Mouse (Mus musculus): ENCODE data around the gene Tpx2. TPM values are rescaled to one million over a fixed set of nuclear protein-coding genes. Genes with fewer than 3 reads are reported as not detected.

Tpx2 gene
- polyA plus RNA-seq, 1 experiment from 2014 or later = 27.5 TPM

GRCm38 (mm10) chr2:152909848-152910247 lies 62.1 kb downstream of the Tpx2 start:
- no peak for ATAC-seq (ENCODE audit: low FRiP score, low TSS enrichment)
- Histone ChIP-seq H3K4me1 (ENCODE audit: control insufficient read depth, insufficient read depth, low read length) (no peaks in the 10 kb centered on the region), H3K36me3 (ENCODE audit: control insufficient read depth, insufficient read depth, low read length) (no peaks in the 10 kb centered on the region), H3K9me3 (ENCODE audit: control insufficient read depth, low read length) (no peaks in the 10 kb centered on the region), H3K9ac (replicated peaks; ENCODE audit: low read length) (no peak overlapping the region), H3K27ac (replicated peaks; ENCODE audit: low read depth, low read length) (no peak overlapping the region), H3K4me3 (replicated peaks; ENCODE audit: low read depth, low read length) (no peak overlapping the region), H3K4me2 (ENCODE audit: low read length) (no peak overlapping the region), H3K27me3 (ENCODE audit: control insufficient read depth, insufficient read depth, low read length) (peaks cover 19% of the 10 kb centered on the region)
- 88% methylated on average over 6 of the region's 6 CpGs for WGBS
- DNase-seq = no peak

- no peaks in the 10 kb centered on the region for H3K36me3 ChIP-seq (ENCODE audit: control insufficient read depth, insufficient read depth, low read length)
- H3K27ac ChIP-seq (replicated peaks; ENCODE audit: low read depth, low read length) = no peak within 1 kb of the TSS
- H3K9me3 ChIP-seq (ENCODE audit: control insufficient read depth, low read length) = no peaks in the 10 kb centered on the region
- peaks cover 19% of the 10 kb centered on the region for H3K27me3 ChIP-seq (ENCODE audit: control insufficient read depth, insufficient read depth, low read length)
- DNase-seq (no peak), ATAC-seq (ENCODE audit: low FRiP score, low TSS enrichment) (no peak)
- H3K9ac ChIP-seq (replicated peaks; ENCODE audit: low read length) = no peak within 1 kb of the TSS
- H3K4me1 ChIP-seq (ENCODE audit: control insufficient read depth, insufficient read depth, low read length) = no peaks in the 10 kb centered on the region
- no peak within 1 kb of the TSS for H3K4me3 ChIP-seq (replicated peaks; ENCODE audit: low read depth, low read length)
- 19% methylated on average over 12 of the region's 12 CpGs for WGBS
- H3K4me2 ChIP-seq (ENCODE audit: low read length) = no peak within 1 kb of the TSS
Measured at GRCm38 (mm10) chr2:152911031-152911430, 63.3 kb downstream of the Tpx2 start, which contains the start of gene Mylk2. Mylk2 (plus strand) TSS chr2:152911352.

- Histone ChIP-seq H3K36me3 (ENCODE audit: control insufficient read depth, insufficient read depth, low read length) (no peaks in the 10 kb centered on the region), H3K27ac (replicated peaks; ENCODE audit: low read depth, low read length) (no peak overlapping the region), H3K4me1 (ENCODE audit: control insufficient read depth, insufficient read depth, low read length) (no peaks in the 10 kb centered on the region), H3K4me2 (ENCODE audit: low read length) (no peak overlapping the region), H3K9ac (replicated peaks; ENCODE audit: low read length) (no peak overlapping the region), H3K4me3 (replicated peaks; ENCODE audit: low read depth, low read length) (no peak overlapping the region), H3K9me3 (ENCODE audit: control insufficient read depth, low read length) (no peaks in the 10 kb centered on the region), H3K27me3 (ENCODE audit: control insufficient read depth, insufficient read depth, low read length) (peaks cover 19% of the 10 kb centered on the region)
- 36% methylated on average over 6 of the region's 6 CpGs for WGBS
- DNase-seq = no peak
- no peak for ATAC-seq (ENCODE audit: low FRiP score, low TSS enrichment)
Measured at GRCm38 (mm10) chr2:152911432-152911831, 63.7 kb downstream of the Tpx2 start.

- Histone ChIP-seq H3K36me3 (ENCODE audit: control insufficient read depth, insufficient read depth, low read length) (no peaks in the 10 kb centered on the region), H3K9ac (replicated peaks; ENCODE audit: low read length) (no peak overlapping the region), H3K27ac (replicated peaks; ENCODE audit: low read depth, low read length) (no peak overlapping the region), H3K4me1 (ENCODE audit: control insufficient read depth, insufficient read depth, low read length) (0 out of 2 replicates have a peak, but pooled peaks cover under 1% of the 10 kb centered on the region), H3K4me2 (ENCODE audit: low read length) (no peak overlapping the region), H3K9me3 (ENCODE audit: control insufficient read depth, low read length) (no peaks in the 10 kb centered on the region), H3K4me3 (replicated peaks; ENCODE audit: low read depth, low read length) (no peak overlapping the region), H3K27me3 (ENCODE audit: control insufficient read depth, insufficient read depth, low read length) (peaks cover 19% of the 10 kb centered on the region)
- DNase-seq (no peak), ATAC-seq (ENCODE audit: low FRiP score, low TSS enrichment) (no peak)
- WGBS = 37% methylated on average over 7 of the region's 7 CpGs
Measured at GRCm38 (mm10) chr2:152913471-152913870, 65.7 kb downstream of the Tpx2 start.

- no peaks in the 10 kb centered on the region for H3K36me3 ChIP-seq (ENCODE audit: control insufficient read depth, insufficient read depth, low read length)
- H3K27me3 ChIP-seq (ENCODE audit: control insufficient read depth, insufficient read depth, low read length) = peaks cover 19% of the 10 kb centered on the region
- H3K9ac ChIP-seq (replicated peaks; ENCODE audit: low read length) = peak overlapping the region; percentile 34
Measured at GRCm38 (mm10) chr2:152914310-152915120, 66.8 kb downstream of the Tpx2 start.

GRCm38 (mm10) chr2:152915453-152915852 lies 67.7 kb downstream of the Tpx2 start:
- Histone ChIP-seq H3K9ac (replicated peaks; ENCODE audit: low read length) (no peak overlapping the region), H3K4me3 (replicated peaks; ENCODE audit: low read depth, low read length) (no peak overlapping the region), H3K9me3 (ENCODE audit: control insufficient read depth, low read length) (no peaks in the 10 kb centered on the region), H3K4me1 (ENCODE audit: control insufficient read depth, insufficient read depth, low read length) (0 out of 2 replicates have a peak, but pooled peaks cover 3% of the 10 kb centered on the region), H3K27ac (replicated peaks; ENCODE audit: low read depth, low read length) (no peak overlapping the region), H3K27me3 (ENCODE audit: control insufficient read depth, insufficient read depth, low read length) (peaks cover 19% of the 10 kb centered on the region), H3K4me2 (ENCODE audit: low read length) (no peak overlapping the region), H3K36me3 (ENCODE audit: control insufficient read depth, insufficient read depth, low read length) (no peaks in the 10 kb centered on the region)
- 77% methylated on average over 4 of the region's 4 CpGs for WGBS
- DNase-seq (no peak), ATAC-seq (ENCODE audit: low FRiP score, low TSS enrichment) (no peak)

More at GRCm38 (mm10) chr2:152914310-152915120, 66.8 kb downstream of the Tpx2 start:
- DNase-seq (peak; percentile 96), ATAC-seq (ENCODE audit: low FRiP score, low TSS enrichment) (peak; percentile 66; the same call in 1 of the 2 replicates)
- Histone ChIP-seq H3K27ac (replicated peaks; ENCODE audit: low read depth, low read length) (no peak overlapping the region), H3K9me3 (ENCODE audit: control insufficient read depth, low read length) (no peaks in the 10 kb centered on the region), H3K4me2 (ENCODE audit: low read length) (peak overlapping the region; percentile 49), H3K4me1 (ENCODE audit: control insufficient read depth, insufficient read depth, low read length) (0 out of 2 replicates have a peak, but pooled peaks cover 3% of the 10 kb centered on the region), H3K4me3 (replicated peaks; ENCODE audit: low read depth, low read length) (peak overlapping the region; percentile 2)
- WGBS = 4% methylated on average over 18 of the region's 18 CpGs

- ATAC-seq (ENCODE audit: low FRiP score, low TSS enrichment) = no peak
- H3K4me1 ChIP-seq (ENCODE audit: control insufficient read depth, insufficient read depth, low read length) = 0 out of 2 replicates have a peak, but pooled peaks cover 3% of the 10 kb centered on the region
- H3K4me3 ChIP-seq (replicated peaks; ENCODE audit: low read depth, low read length) = no peak overlapping the region
- H3K36me3 ChIP-seq (ENCODE audit: control insufficient read depth, insufficient read depth, low read length) = no peaks in the 10 kb centered on the region
- H3K9ac ChIP-seq (replicated peaks; ENCODE audit: low read length) = no peak overlapping the region
- H3K27me3 ChIP-seq (ENCODE audit: control insufficient read depth, insufficient read depth, low read length) = peaks cover 16% of the 10 kb centered on the region
- no peak for DNase-seq
- no peak overlapping the region for H3K27ac ChIP-seq (replicated peaks; ENCODE audit: low read depth, low read length)
- H3K9me3 ChIP-seq (ENCODE audit: control insufficient read depth, low read length) = no peaks in the 10 kb centered on the region
- no peak overlapping the region for H3K4me2 ChIP-seq (ENCODE audit: low read length)
- WGBS = 56% methylated on average over 5 of the region's 5 CpGs
Measured at GRCm38 (mm10) chr2:152916111-152916510, 68.3 kb downstream of the Tpx2 start.

- no peak overlapping the region for H3K27ac ChIP-seq (replicated peaks; ENCODE audit: low read depth, low read length)
- no peak overlapping the region for H3K9ac ChIP-seq (replicated peaks; ENCODE audit: low read length)
- ATAC-seq (ENCODE audit: low FRiP score, low TSS enrichment) = no peak
- 63% methylated on average over 9 of the region's 9 CpGs for WGBS
- 0 out of 2 replicates have a peak, but pooled peaks cover 3% of the 10 kb centered on the region for H3K4me1 ChIP-seq (ENCODE audit: control insufficient read depth, insufficient read depth, low read length)
- H3K4me2 ChIP-seq (ENCODE audit: low read length) = no peak overlapping the region
- DNase-seq = no peak
- peaks cover 12% of the 10 kb centered on the region; the same call in 1 of the 2 replicates for H3K27me3 ChIP-seq (ENCODE audit: control insufficient read depth, insufficient read depth, low read length)
- no peak overlapping the region for H3K4me3 ChIP-seq (replicated peaks; ENCODE audit: low read depth, low read length)
- H3K36me3 ChIP-seq (ENCODE audit: control insufficient read depth, insufficient read depth, low read length) = no peaks in the 10 kb centered on the region
- no peaks in the 10 kb centered on the region for H3K9me3 ChIP-seq (ENCODE audit: control insufficient read depth, low read length)
Measured at GRCm38 (mm10) chr2:152917671-152918070, 69.9 kb downstream of the Tpx2 start.

GRCm38 (mm10) chr2:152922376-152922775 lies 74.6 kb downstream of the Tpx2 start:
- no peaks in the 10 kb centered on the region for H3K9me3 ChIP-seq (ENCODE audit: control insufficient read depth, low read length)
- 0 out of 2 replicates have a peak, but pooled peaks cover 3% of the 10 kb centered on the region for H3K4me1 ChIP-seq (ENCODE audit: control insufficient read depth, insufficient read depth, low read length)
- no peaks in the 10 kb centered on the region for H3K27me3 ChIP-seq (ENCODE audit: control insufficient read depth, insufficient read depth, low read length)
- no peak overlapping the region for H3K4me3 ChIP-seq (replicated peaks; ENCODE audit: low read depth, low read length)
- H3K27ac ChIP-seq (replicated peaks; ENCODE audit: low read depth, low read length) = no peak overlapping the region
- no peak overlapping the region for H3K9ac ChIP-seq (replicated peaks; ENCODE audit: low read length)
- ATAC-seq (ENCODE audit: low FRiP score, low TSS enrichment) (no peak), DNase-seq (no peak)
- H3K4me2 ChIP-seq (ENCODE audit: low read length) = no peak overlapping the region
- no peaks in the 10 kb centered on the region for H3K36me3 ChIP-seq (ENCODE audit: control insufficient read depth, insufficient read depth, low read length)
- 41% methylated on average over 7 of the region's 7 CpGs for WGBS

Data from midbrain, embryonic 14.5 days (tissue).